Mouse (Mus musculus): ENCODE data around the gene Letmd1. TPM values are rescaled to one million over a fixed set of nuclear protein-coding genes. Genes with fewer than 3 reads are reported as not detected.

Gene Letmd1
- total RNA-seq, 1 experiment, result 11.2 TPM

GRCm38 (mm10) chr15:100465432-100465831 is 3.4 kb upstream of the Letmd1 start:
- no peak overlapping the region for H3K9ac ChIP-seq (ENCODE audit: insufficient read depth, low read depth, low read length, poor library complexity, severe bottlenecking)
- in situ Hi-C loops (cut with MboI; ENCODE audit: low sequenced_read_pairs in 2 of 2, unreplicated experiment in 2 of 2), result no loop called here
- no peak overlapping the region for H3K27ac ChIP-seq (ENCODE audit: insufficient read depth, low read depth, low read length, poor library complexity, severe bottlenecking)
- no peak for DNase-seq (ENCODE audit: low read depth, low spot score)
- peaks cover 0 to 9% of the 10 kb centered on the region in 2 experiments; a peak in 2 of 4 replicates for H3K4me1 ChIP-seq (ENCODE audit: control insufficient read depth in 2 of 2, insufficient read depth in 2 of 2, low read length in 2 of 2, poor library complexity in 1 of 2)
- H3K9me3 ChIP-seq (ENCODE audit: control insufficient read depth, insufficient read depth, low read depth, low read length), result no peaks in the 10 kb centered on the region
- no peaks in the 10 kb centered on the region for H3K36me3 ChIP-seq (ENCODE audit: control insufficient read depth, insufficient read depth, low read length, poor library complexity, severe bottlenecking)
- no peak overlapping the region for H3K4me3 ChIP-seq (ENCODE audit: insufficient read depth in 1 of 2, low read depth in 1 of 2, low read length in 2 of 2, poor library complexity in 1 of 2, severe bottlenecking in 1 of 2)
- TF ChIP-seq CHD2 (IDR thresholded peaks at IDR 0.05; ENCODE audit: low read depth, low read length), result no peak
- TF ChIP-seq ZNF384 (IDR thresholded peaks at IDR 0.05; ENCODE audit: low read depth, low read length), result no peak
- TF ChIP-seq ZC3H11A (IDR thresholded peaks at IDR 0.05; ENCODE audit: borderline replicate concordance, low read depth, low read length), result no peak
- no peak for TF ChIP-seq MAFK (IDR thresholded peaks at IDR 0.05; ENCODE audit: insufficient read depth, low read depth, low read length)
- TF ChIP-seq HCFC1 (IDR thresholded peaks at IDR 0.05; ENCODE audit: borderline replicate concordance, insufficient read depth, low read length), result no peak

GRCm38 (mm10) chr15:100467738-100468137 is 1.1 kb upstream of the Letmd1 start:
- no peak for TF ChIP-seq CHD2 (IDR thresholded peaks at IDR 0.05; ENCODE audit: low read depth, low read length)
- Histone ChIP-seq H3K4me3 (ENCODE audit: insufficient read depth in 1 of 2, low read depth in 1 of 2, low read length in 2 of 2, poor library complexity in 1 of 2, severe bottlenecking in 1 of 2) (no peak overlapping the region; a peak in 2 of 4 replicates), H3K27ac (ENCODE audit: insufficient read depth, low read depth, low read length, poor library complexity, severe bottlenecking) (no peak overlapping the region), H3K9ac (ENCODE audit: insufficient read depth, low read depth, low read length, poor library complexity, severe bottlenecking) (no peak overlapping the region), H3K9me3 (ENCODE audit: control insufficient read depth, insufficient read depth, low read depth, low read length) (no peaks in the 10 kb centered on the region), H3K4me1 (ENCODE audit: control insufficient read depth in 2 of 2, insufficient read depth in 2 of 2, low read length in 2 of 2, poor library complexity in 1 of 2) (peaks cover 0 to 5% of the 10 kb centered on the region in 2 experiments; a peak in 1 of 4 replicates), H3K36me3 (ENCODE audit: control insufficient read depth, insufficient read depth, low read length, poor library complexity, severe bottlenecking) (no peaks in the 10 kb centered on the region)
- in situ Hi-C loops (cut with MboI; ENCODE audit: low sequenced_read_pairs in 2 of 2, unreplicated experiment in 2 of 2), result no loop called here
- DNase-seq (ENCODE audit: low read depth, low spot score), result no peak

DNA sequence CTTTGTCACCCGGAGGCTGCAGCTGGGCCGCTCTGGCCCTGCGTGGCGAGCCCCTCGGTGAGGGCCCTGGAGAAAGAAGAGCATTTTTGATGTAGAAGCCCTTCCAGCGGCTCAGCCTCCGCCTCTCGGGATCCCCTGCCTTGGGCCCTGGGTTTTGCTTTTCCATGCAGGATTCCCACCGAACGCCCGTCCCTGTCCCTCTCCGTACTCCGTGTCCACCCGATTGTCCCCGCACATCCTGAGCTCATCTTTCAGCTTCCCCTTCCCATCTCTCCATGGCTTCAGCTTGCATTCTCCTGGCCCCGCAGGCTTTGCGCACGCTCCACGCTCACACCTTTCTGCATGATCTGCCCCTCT is 344 bp downstream of the Letmd1 start:
- no peaks in the 10 kb centered on the region for H3K36me3 ChIP-seq (ENCODE audit: control insufficient read depth, insufficient read depth, low read length, poor library complexity, severe bottlenecking)
- no peak for DNase-seq (ENCODE audit: low read depth, low spot score)
- H3K4me3 ChIP-seq (ENCODE audit: insufficient read depth in 1 of 2, low read depth in 1 of 2, low read length in 2 of 2, poor library complexity in 1 of 2, severe bottlenecking in 1 of 2), result peak overlapping the region; percentile 84 to 89
- TF ChIP-seq CHD2 (IDR thresholded peaks at IDR 0.05; ENCODE audit: low read depth, low read length), result no peak
- peak overlapping the region; percentile 84 for H3K9ac ChIP-seq (ENCODE audit: insufficient read depth, low read depth, low read length, poor library complexity, severe bottlenecking)
- peaks cover 0 to 10% of the 10 kb centered on the region in 2 experiments; a peak in 2 of 4 replicates for H3K4me1 ChIP-seq (ENCODE audit: control insufficient read depth in 2 of 2, insufficient read depth in 2 of 2, low read length in 2 of 2, poor library complexity in 1 of 2)
- H3K9me3 ChIP-seq (ENCODE audit: control insufficient read depth, insufficient read depth, low read depth, low read length), result no peaks in the 10 kb centered on the region
- in situ Hi-C loops (cut with MboI; ENCODE audit: low sequenced_read_pairs in 2 of 2, unreplicated experiment in 2 of 2), result no loop called here
- no peak overlapping the region for H3K27ac ChIP-seq (ENCODE audit: insufficient read depth, low read depth, low read length, poor library complexity, severe bottlenecking)

- DNase-seq (ENCODE audit: low read depth, low spot score), result no peak
- TF ChIP-seq HCFC1 (IDR thresholded peaks at IDR 0.05; ENCODE audit: borderline replicate concordance, insufficient read depth, low read length), result no peak
- TF ChIP-seq ZNF384 (IDR thresholded peaks at IDR 0.05; ENCODE audit: low read depth, low read length), result no peak
- no peak for TF ChIP-seq ZC3H11A (IDR thresholded peaks at IDR 0.05; ENCODE audit: borderline replicate concordance, low read depth, low read length)
- TF ChIP-seq CHD2 (IDR thresholded peaks at IDR 0.05; ENCODE audit: low read depth, low read length), result no peak
- TF ChIP-seq MAFK (IDR thresholded peaks at IDR 0.05; ENCODE audit: insufficient read depth, low read depth, low read length), result no peak
- Histone ChIP-seq H3K4me3 (ENCODE audit: insufficient read depth in 1 of 2, low read depth in 1 of 2, low read length in 2 of 2, poor library complexity in 1 of 2, severe bottlenecking in 1 of 2) (no peak overlapping the region), H3K9me3 (ENCODE audit: control insufficient read depth, insufficient read depth, low read depth, low read length) (no peaks in the 10 kb centered on the region), H3K27ac (ENCODE audit: insufficient read depth, low read depth, low read length, poor library complexity, severe bottlenecking) (no peak overlapping the region), H3K4me1 (ENCODE audit: control insufficient read depth in 2 of 2, insufficient read depth in 2 of 2, low read length in 2 of 2, poor library complexity in 1 of 2) (peaks cover 0 to 15% of the 10 kb centered on the region in 2 experiments; a peak in 3 of 4 replicates), H3K36me3 (ENCODE audit: control insufficient read depth, insufficient read depth, low read length, poor library complexity, severe bottlenecking) (no peaks in the 10 kb centered on the region), H3K9ac (ENCODE audit: insufficient read depth, low read depth, low read length, poor library complexity, severe bottlenecking) (no peak overlapping the region)
- in situ Hi-C loops (cut with MboI; ENCODE audit: low sequenced_read_pairs in 2 of 2, unreplicated experiment in 2 of 2), result no loop called here
These were observed 1.2 kb downstream of the Letmd1 start for GRCm38 (mm10) chr15:100470037-100470436.

GRCm38 (mm10) chr15:100473926-100474503 is 5.2 kb downstream of the Letmd1 start:
- no peaks in the 10 kb centered on the region for H3K36me3 ChIP-seq (ENCODE audit: control insufficient read depth, insufficient read depth, low read length, poor library complexity, severe bottlenecking)
- H3K9ac ChIP-seq (ENCODE audit: insufficient read depth, low read depth, low read length, poor library complexity, severe bottlenecking), result no peak overlapping the region
- peak overlapping the region; percentile 47 for H3K27ac ChIP-seq (ENCODE audit: insufficient read depth, low read depth, low read length, poor library complexity, severe bottlenecking)
- peaks cover 0 to 33% of the 10 kb centered on the region in 2 experiments for H3K4me1 ChIP-seq (ENCODE audit: control insufficient read depth in 2 of 2, insufficient read depth in 2 of 2, low read length in 2 of 2, poor library complexity in 1 of 2)
- H3K9me3 ChIP-seq (ENCODE audit: control insufficient read depth, insufficient read depth, low read depth, low read length), result no peaks in the 10 kb centered on the region
- TF ChIP-seq CHD2 (IDR thresholded peaks at IDR 0.05; ENCODE audit: low read depth, low read length), result no peak
- TF ChIP-seq ZNF384 (IDR thresholded peaks at IDR 0.05; ENCODE audit: low read depth, low read length), result 0 out of 2 replicates have a peak, but pooled peaks have one; percentile 46
- peak; percentile 80 for DNase-seq (ENCODE audit: low read depth, low spot score)
- in situ Hi-C loops (cut with MboI; ENCODE audit: low sequenced_read_pairs in 2 of 2, unreplicated experiment in 2 of 2), result no loop called here
- no peak overlapping the region for H3K4me3 ChIP-seq (ENCODE audit: insufficient read depth in 1 of 2, low read depth in 1 of 2, low read length in 2 of 2, poor library complexity in 1 of 2, severe bottlenecking in 1 of 2)
